In the genomic region with DNA sequence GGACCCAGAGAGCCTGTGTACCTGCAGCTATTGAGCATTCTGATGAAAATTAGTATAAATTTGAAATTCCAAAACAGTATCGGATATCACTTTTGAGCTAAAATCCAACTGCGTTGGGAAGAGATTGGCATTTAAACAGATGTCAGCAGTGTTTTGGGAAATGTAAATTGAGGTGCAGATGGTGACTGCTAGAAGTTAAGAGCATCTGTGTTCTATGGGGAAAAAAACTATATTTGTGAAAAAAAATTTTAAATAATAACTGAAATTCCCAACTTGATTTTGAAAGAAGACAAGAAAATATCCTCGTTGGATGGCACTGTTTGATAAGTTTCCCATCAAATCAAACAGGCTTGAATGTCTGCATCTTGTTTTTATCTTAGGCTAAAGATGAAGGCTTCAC, we compare ENCODE assay signal across 26 mouse cellular contexts.
DNase-seq lines count a peak whose midpoint lies in the region; ATAC-seq and TF ChIP-seq lines count a peak whose summit lies in the region.
"Had no signal": no experiment of that assay in that cellular context is flagged by ENCODE, and none has a peak within 500 bp of the region (broad histone marks: within the 10 kb centered on the region; RNA-seq: fewer than 3 reads in every experiment).

No protein-coding gene starts in this region.

- H3K36me3 ChIP-seq in forebrain, postnatal 0 days (ENCODE audit: insufficient read depth) = no peaks in the 10 kb centered on the region
- no peaks in the 10 kb centered on the region for H3K36me3 ChIP-seq in forebrain, embryonic 12.5 days (replicated peaks)
- H3K36me3 ChIP-seq: embryonic facial prominence, embryonic 10.5 days; embryonic facial prominence, embryonic 13.5 days; heart, embryonic 12.5 days; heart, embryonic 15.5 days; hindbrain, embryonic 10.5 days; hindbrain, embryonic 13.5 days had no signal

- H3K4me1 ChIP-seq in forebrain, postnatal 0 days (ENCODE audit: insufficient read depth) = peaks cover 5% of the 10 kb centered on the region; the same call in 1 of the 2 replicates
- peaks cover 5% of the 10 kb centered on the region for H3K4me1 ChIP-seq in forebrain, embryonic 12.5 days
- H3K4me1 ChIP-seq: hindbrain, embryonic 13.5 days had no signal

- no peaks in the 10 kb centered on the region for H3K9me3 ChIP-seq in forebrain, postnatal 0 days (ENCODE audit: low read length)
- H3K9me3 ChIP-seq in forebrain, embryonic 12.5 days = no peaks in the 10 kb centered on the region
- H3K9me3 ChIP-seq: embryonic facial prominence, embryonic 10.5 days; embryonic facial prominence, embryonic 13.5 days; heart, embryonic 12.5 days; heart, embryonic 15.5 days; hindbrain, embryonic 10.5 days; hindbrain, embryonic 13.5 days had no signal

- H3K4me2 ChIP-seq in forebrain, postnatal 0 days (ENCODE audit: low read depth) = no peak overlapping the region
- no peak overlapping the region for H3K4me2 ChIP-seq in forebrain, embryonic 12.5 days
- H3K4me2 ChIP-seq: embryonic facial prominence, embryonic 13.5 days; heart, embryonic 12.5 days; heart, embryonic 15.5 days; hindbrain, embryonic 13.5 days had no signal

- peak; percentile 26 for DNase-seq in forebrain, postnatal 0 days
- peak; percentile 24 for DNase-seq in layer of hippocampus, adult 9-10 months (ENCODE audit: low spot score)
- DNase-seq in layer of hippocampus, adult 8-10 months (ENCODE audit: low spot score in 2 of 2) = no peak
- peak; percentile 24 for DNase-seq in telencephalon, adult 2 months (ENCODE audit: low read depth, low spot score)
- DNase-seq in lung, postnatal 4 days = no peak
- DNase-seq: adrenal gland, adult 2 months; adrenal gland, postnatal 14 days; cerebellum, adult 11-12 months; cerebellum, adult 8-10 months; cerebellum, postnatal 10 days; cerebellum, postnatal 36 days; embryo, embryonic 11 days; gastrocnemius, postnatal 25 days; heart, adult 18-20 months; heart, postnatal 10 days; heart, postnatal 36 days had no signal

- ATAC-seq in forebrain, postnatal 0 days = no peak
- ATAC-seq in forebrain, embryonic 12.5 days (ENCODE audit: low FRiP score) = no peak
- ATAC-seq: CD4-positive, CD25-positive, alpha-beta regulatory T cell, adult 4 months; hindbrain, embryonic 16.5 days had no signal

- no peaks in the 10 kb centered on the region for H3K27me3 ChIP-seq in forebrain, postnatal 0 days (ENCODE audit: insufficient read depth, low read length)
- no peaks in the 10 kb centered on the region for H3K27me3 ChIP-seq in forebrain, embryonic 12.5 days
- H3K27me3 ChIP-seq: embryonic facial prominence, embryonic 13.5 days; heart, embryonic 12.5 days; heart, embryonic 15.5 days; hindbrain, embryonic 13.5 days had no signal

- no peak overlapping the region for H3K27ac ChIP-seq in forebrain, postnatal 0 days (ENCODE audit: low read depth, low read length)
- H3K27ac ChIP-seq in forebrain, embryonic 12.5 days = no peak overlapping the region
- H3K27ac ChIP-seq: embryonic facial prominence, embryonic 10.5 days; embryonic facial prominence, embryonic 13.5 days; heart, embryonic 15.5 days; hindbrain, embryonic 10.5 days; hindbrain, embryonic 13.5 days had no signal

- 63% methylated on average over 3 of the region's 3 CpGs for WGBS in forebrain, postnatal 0 days
- 92% methylated on average over 3 of the region's 3 CpGs for WGBS in forebrain, embryonic 12.5 days

- 0 out of 2 replicates have a peak, but pooled peaks have one; percentile 3 for TF ChIP-seq CTCF in forebrain, postnatal 0 days (IDR thresholded peaks at IDR 0.05; ENCODE audit: low read depth)

- no peak overlapping the region for H3K4me3 ChIP-seq in forebrain, postnatal 0 days (ENCODE audit: low read depth, low read length)
- H3K4me3 ChIP-seq in forebrain, embryonic 12.5 days (replicated peaks) = no peak overlapping the region
- H3K4me3 ChIP-seq: embryonic facial prominence, embryonic 10.5 days; embryonic facial prominence, embryonic 13.5 days; erythroblast, embryonic 14.5 days; heart, embryonic 12.5 days; heart, embryonic 15.5 days; hindbrain, embryonic 10.5 days; hindbrain, embryonic 13.5 days had no signal

- no peak overlapping the region for H3K9ac ChIP-seq in forebrain, postnatal 0 days
- H3K9ac ChIP-seq in forebrain, embryonic 12.5 days = no peak overlapping the region
- H3K9ac ChIP-seq: embryonic facial prominence, embryonic 13.5 days; heart, embryonic 12.5 days; heart, embryonic 15.5 days; hindbrain, embryonic 13.5 days had no signal

Comparison
In these comparisons a context has a peak if more than half of its experiments do, and no peak if none do; other contexts are left out.
1. DNase-seq: peak in forebrain, postnatal 0 days (single experiment), layer of hippocampus, adult 9-10 months (single experiment) and telencephalon, adult 2 months (single experiment); none in layer of hippocampus, adult 8-10 months (0 of 2) and lung, postnatal 4 days (0 of 2).